Mouse (Mus musculus) liver, embryonic 12.5 days (tissue): ENCODE results near the gene Drg1. TPM values are rescaled to one million over a fixed set of nuclear protein-coding genes. Genes with fewer than 3 reads are reported as not detected.
A peak's percentile ranks its signal among the peaks of the same experiment; 100 is the strongest.
"Not testable (repeated sequence)": the region's sequence is repeated elsewhere in the genome, so short reads cannot be mapped to it uniquely, and the experiment has no call there.

ENCODE experiments used
- ATAC-seq: fragments of 200-750 bp; cut with Nextera tagmentation; 2 replicates; pipeline ENCODE4 v1.8.0; 2017; ENCODE audit warnings: moderate number of reproducible peaks, mild to moderate bottlenecking, moderate library complexity
- H3K27ac ChIP-seq: fragments of 300-500 bp; sonication (generic); 2 replicates; pipeline ENCODE4 v1.5.1; 2016; ENCODE audit warnings: mild to moderate bottlenecking
- H3K27me3 ChIP-seq: fragments of 300-500 bp; sonication (generic); replicated peaks from 2 replicates; pipeline ENCODE4 v1.6.1; 2016; ENCODE audit warnings: mild to moderate bottlenecking, moderate library complexity
- H3K36me3 ChIP-seq: fragments of 300-500 bp; sonication (generic); 2 replicates; pipeline ENCODE4 v1.6.1; 2016; ENCODE audit warnings: mild to moderate bottlenecking, moderate library complexity
- H3K4me1 ChIP-seq: fragments of 300-500 bp; sonication (generic); 2 replicates; pipeline ENCODE4 v1.6.1; 2016
- H3K4me2 ChIP-seq: fragments of 300-500 bp; sonication (generic); 2 replicates; pipeline ENCODE4 v1.6.1; 2016; ENCODE audit warnings: mild to moderate bottlenecking, moderate library complexity
- H3K4me3 ChIP-seq: fragments of 300-500 bp; sonication (generic); 2 replicates; pipeline ENCODE4 v1.5.1; 2016; ENCODE audit warnings: mild to moderate bottlenecking, moderate library complexity
- H3K9ac ChIP-seq: fragments of 300-500 bp; sonication (generic); 2 replicates; pipeline ENCODE4 v1.6.1; 2016; ENCODE audit warnings: mild to moderate bottlenecking, moderate library complexity
- H3K9me3 ChIP-seq: fragments of 300-500 bp; sonication (generic); replicated peaks from 2 replicates; pipeline ENCODE4 v1.6.1; 2016; ENCODE audit warnings: mild to moderate bottlenecking, moderate library complexity
- WGBS: fragments of 180-500 bp; shearing (Covaris S2); methylation state at CpG from one replicate; pipeline ENCODE4 v1.1.7; 2016; ENCODE audit not compliant: insufficient replicate concordance; 5-methylcytosine and 5-hydroxymethylcytosine counted together
- polyA plus RNA-seq: library from polyadenylated mRNA; unstranded; fragments of >200 nt; fragmentation: Nextera tagmentation; extraction: Ambion mirVana; gene quantifications from 2 replicates; pipeline ENCODE4 v1.2.1, GENCODE M21; 2016

Drg1 gene
- polyA plus RNA-seq, 1 experiment from 2014 or later = 169 TPM

DNA sequence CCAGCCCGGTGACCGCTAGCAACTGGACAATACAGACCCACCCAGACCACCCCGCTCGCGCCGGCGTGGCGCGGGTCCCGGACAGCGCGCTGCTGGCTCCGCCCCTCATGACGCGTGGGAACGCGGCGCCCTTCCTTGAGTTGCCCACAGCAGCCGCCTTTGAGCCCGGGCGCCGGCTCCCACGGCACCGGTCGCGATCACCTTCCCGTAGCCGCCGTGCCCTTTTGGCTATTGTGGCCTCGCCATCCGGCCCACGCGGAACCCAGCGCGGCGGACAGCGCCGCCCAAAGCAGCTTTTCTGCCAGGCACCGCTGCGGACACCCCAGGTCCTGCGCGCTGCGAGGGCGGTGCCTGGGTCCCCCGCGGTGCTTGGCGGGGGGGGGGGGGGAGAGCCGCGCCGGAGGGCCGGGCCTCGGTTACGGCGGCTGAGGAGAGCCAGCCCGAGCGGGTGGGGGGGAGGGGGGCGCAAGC lies 63.9 kb downstream of the Drg1 start, which contains the start of gene Eif4enif1:
Gene Eif4enif1, plus strand, starts transcription at position 162 of the 471 bp plus-strand sequence.
- Histone ChIP-seq H3K36me3 (peaks cover 28% of the 10 kb centered on the region), H3K4me2 (peak within 1 kb of the TSS; percentile 55), H3K27ac (peak within 1 kb of the TSS; percentile 55), H3K9ac (peak within 1 kb of the TSS; percentile 74), H3K4me3 (peak within 1 kb of the TSS; percentile 58), H3K9me3 (no peaks in the 10 kb centered on the region), H3K27me3 (no peaks in the 10 kb centered on the region), H3K4me1 (peaks cover 17% of the 10 kb centered on the region)
- ATAC-seq = peak; percentile 83
- WGBS = 0% methylated on average over 41 of the region's 57 CpGs

DNA sequence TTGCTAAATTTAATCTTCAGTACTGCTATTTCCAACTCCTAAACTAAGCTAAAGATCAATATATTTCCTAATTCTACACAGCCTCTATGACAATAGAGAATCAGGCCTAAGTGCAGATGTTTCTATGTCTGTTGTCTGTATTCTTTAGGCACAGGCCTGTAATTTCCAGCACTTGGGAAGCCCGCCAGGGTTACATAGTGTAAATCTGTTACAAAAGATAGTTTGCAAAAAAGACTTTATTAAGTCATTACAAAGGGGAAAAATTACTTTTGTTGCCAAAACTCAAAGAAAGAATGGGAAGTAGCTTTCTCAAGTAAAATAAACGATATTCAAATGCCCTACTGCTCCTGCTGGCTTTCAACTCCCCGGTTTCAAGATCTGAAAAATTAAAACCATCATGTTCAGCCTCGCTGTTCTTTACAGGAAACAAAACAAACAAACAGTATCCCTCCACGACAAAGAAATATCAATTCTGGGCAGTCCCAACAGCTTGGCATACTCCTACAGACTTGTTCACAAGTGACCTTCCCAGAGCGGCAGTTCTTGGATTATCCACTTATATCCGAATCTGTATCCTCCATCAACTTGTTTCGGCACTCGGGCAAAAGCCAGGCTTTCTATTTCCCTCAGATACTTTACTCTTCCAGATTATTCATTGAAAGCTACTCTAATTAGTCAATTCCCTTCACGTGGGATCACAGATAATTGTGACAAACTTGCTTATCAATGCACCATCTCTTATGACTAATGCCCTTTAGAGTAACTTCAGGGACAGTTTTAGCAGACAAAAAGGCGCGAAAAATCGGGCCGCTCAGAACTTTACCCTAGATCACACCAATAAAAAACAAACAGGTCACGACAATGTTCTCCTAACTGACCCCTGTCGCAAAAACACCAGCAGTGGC lies 64.6 kb downstream of the Drg1 start:
- peaks cover 21% of the 10 kb centered on the region for H3K36me3 ChIP-seq
- peak overlapping the region; percentile 55; the same call in 1 of the 2 replicates for H3K27ac ChIP-seq
- peaks cover 17% of the 10 kb centered on the region for H3K4me1 ChIP-seq
- no peaks in the 10 kb centered on the region for H3K9me3 ChIP-seq
- H3K4me2 ChIP-seq = peak overlapping the region; percentile 39
- H3K9ac ChIP-seq = peak overlapping the region; percentile 74
- 6% methylated on average over 16 of the region's 16 CpGs for WGBS
- no peaks in the 10 kb centered on the region for H3K27me3 ChIP-seq
- H3K4me3 ChIP-seq = peak overlapping the region; percentile 58
- ATAC-seq = peak; percentile 7

- H3K4me2 ChIP-seq, H3K4me3 ChIP-seq, H3K27me3 ChIP-seq, H3K9ac ChIP-seq, H3K27ac ChIP-seq, ATAC-seq, H3K9me3 ChIP-seq: not testable (repeated sequence)
- H3K4me1 ChIP-seq = peaks cover 13% of the 10 kb centered on the region
- peaks cover 12% of the 10 kb centered on the region for H3K36me3 ChIP-seq
- 81% methylated on average over 6 of the region's 7 CpGs for WGBS
Measured at GRCm38 (mm10) chr11:3200636-3201035, 65.6 kb downstream of the Drg1 start.

DNA sequence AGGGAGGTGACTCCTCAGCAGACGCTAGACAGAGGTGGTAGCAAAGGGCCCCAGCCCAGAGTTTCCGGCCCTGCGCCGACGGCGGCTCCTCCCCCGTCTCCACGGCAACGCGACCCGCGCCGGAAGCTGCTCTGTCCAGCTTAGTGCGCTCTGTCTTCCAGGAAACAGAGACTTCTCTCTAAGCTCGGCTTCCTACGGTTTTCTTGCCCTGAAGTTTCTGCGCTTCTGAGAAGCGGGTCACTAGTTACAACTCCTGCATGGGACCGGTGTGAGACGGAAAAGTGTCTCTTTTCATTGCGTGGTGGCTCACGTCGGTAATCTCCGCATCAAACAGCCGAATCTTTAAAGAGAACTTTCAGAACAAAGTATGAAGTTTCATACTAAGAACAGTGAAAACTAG lies 72.9 kb downstream of the Drg1 start, which contains the start of gene Sfi1:
Gene Sfi1, minus strand, starts transcription at position 101 of the 400 bp plus-strand sequence.
- Histone ChIP-seq H3K9ac (no peak within 1 kb of the TSS), H3K27ac (no peak within 1 kb of the TSS), H3K4me3 (no peak within 1 kb of the TSS), H3K4me1 (no peaks in the 10 kb centered on the region), H3K27me3 (no peaks in the 10 kb centered on the region), H3K36me3 (no peaks in the 10 kb centered on the region), H3K9me3 (no peaks in the 10 kb centered on the region), H3K4me2 (no peak within 1 kb of the TSS)
- 78% methylated on average over 25 of the region's 25 CpGs for WGBS
- no peak for ATAC-seq

DNA sequence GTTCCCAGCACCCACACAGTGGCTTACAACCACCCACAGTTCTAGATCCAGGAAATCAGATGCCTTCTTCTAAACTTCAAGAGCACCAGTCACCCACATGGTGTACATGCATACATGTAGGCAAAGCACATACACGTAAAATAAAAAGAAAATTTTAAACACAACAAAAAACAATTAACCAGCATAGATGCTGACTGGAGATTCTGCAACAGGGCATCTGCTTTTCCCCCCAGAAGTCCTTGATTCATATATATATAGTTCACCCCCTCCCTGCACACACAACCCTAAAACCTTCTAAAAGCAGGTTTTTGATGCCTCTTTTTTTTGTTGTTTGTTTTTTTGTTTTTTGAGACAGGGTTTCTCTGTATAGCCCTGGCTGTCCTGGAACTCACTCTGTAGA lies 83.5 kb downstream of the Drg1 start:
- WGBS = 52% methylated on average over 1 of the region's 1 CpGs

GRCm38 (mm10) chr11:3181971-3182370 lies 84.2 kb downstream of the Drg1 start:
- H3K9ac ChIP-seq, H3K36me3 ChIP-seq, H3K4me3 ChIP-seq, H3K9me3 ChIP-seq, H3K4me2 ChIP-seq, H3K4me1 ChIP-seq, H3K27me3 ChIP-seq, ATAC-seq, H3K27ac ChIP-seq: not testable (repeated sequence)
- 35% methylated on average over 1 of the region's 1 CpGs for WGBS

More for the DNA sequence above, 83.5 kb downstream of the Drg1 start:
- H3K4me2 ChIP-seq, H3K9ac ChIP-seq, ATAC-seq, H3K36me3 ChIP-seq, H3K4me3 ChIP-seq, H3K27ac ChIP-seq, H3K9me3 ChIP-seq, H3K27me3 ChIP-seq, H3K4me1 ChIP-seq: not testable (repeated sequence)

DNA sequence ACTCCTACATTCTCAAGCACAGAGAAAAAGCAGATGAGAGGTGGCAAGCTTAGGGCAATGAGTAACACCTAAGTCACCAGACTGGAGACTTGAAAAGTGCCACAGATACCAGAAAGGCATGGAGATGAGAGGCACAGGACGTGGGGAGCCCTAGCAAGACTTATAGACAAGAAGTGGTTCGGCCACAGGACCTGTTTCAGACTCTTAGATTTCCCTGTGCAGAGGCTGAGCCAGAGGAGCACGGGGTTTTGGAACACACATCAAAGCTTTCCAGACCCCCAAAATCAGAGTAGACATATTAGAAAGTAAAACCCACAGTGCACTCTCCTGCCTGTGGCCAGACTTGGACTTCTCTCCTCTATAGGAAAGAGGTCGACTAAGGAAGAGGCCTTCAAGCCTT lies 85.0 kb downstream of the Drg1 start:
- not testable (repeated sequence) for H3K4me2 ChIP-seq, H3K9me3 ChIP-seq, H3K4me3 ChIP-seq, H3K4me1 ChIP-seq, H3K36me3 ChIP-seq, H3K27me3 ChIP-seq, H3K9ac ChIP-seq, H3K27ac ChIP-seq, ATAC-seq
- 37% methylated on average over 4 of the region's 4 CpGs for WGBS

GRCm38 (mm10) chr11:3180510-3181160 lies 85.6 kb downstream of the Drg1 start:
- WGBS = 60% methylated on average over 6 of the region's 6 CpGs
- H3K27me3 ChIP-seq, H3K4me2 ChIP-seq: not testable (repeated sequence)

GRCm38 (mm10) chr11:3179726-3180092 lies 86.5 kb downstream of the Drg1 start:
- not testable (repeated sequence) for H3K4me2 ChIP-seq, H3K9me3 ChIP-seq, H3K4me3 ChIP-seq, H3K27me3 ChIP-seq, H3K9ac ChIP-seq, ATAC-seq, H3K4me1 ChIP-seq, H3K36me3 ChIP-seq, H3K27ac ChIP-seq
- 79% methylated on average over 7 of the region's 7 CpGs for WGBS

More at GRCm38 (mm10) chr11:3180510-3181160, 85.6 kb downstream of the Drg1 start:
- H3K9me3 ChIP-seq, ATAC-seq, H3K4me1 ChIP-seq, H3K27ac ChIP-seq, H3K4me3 ChIP-seq, H3K36me3 ChIP-seq, H3K9ac ChIP-seq: not testable (repeated sequence)

DNA sequence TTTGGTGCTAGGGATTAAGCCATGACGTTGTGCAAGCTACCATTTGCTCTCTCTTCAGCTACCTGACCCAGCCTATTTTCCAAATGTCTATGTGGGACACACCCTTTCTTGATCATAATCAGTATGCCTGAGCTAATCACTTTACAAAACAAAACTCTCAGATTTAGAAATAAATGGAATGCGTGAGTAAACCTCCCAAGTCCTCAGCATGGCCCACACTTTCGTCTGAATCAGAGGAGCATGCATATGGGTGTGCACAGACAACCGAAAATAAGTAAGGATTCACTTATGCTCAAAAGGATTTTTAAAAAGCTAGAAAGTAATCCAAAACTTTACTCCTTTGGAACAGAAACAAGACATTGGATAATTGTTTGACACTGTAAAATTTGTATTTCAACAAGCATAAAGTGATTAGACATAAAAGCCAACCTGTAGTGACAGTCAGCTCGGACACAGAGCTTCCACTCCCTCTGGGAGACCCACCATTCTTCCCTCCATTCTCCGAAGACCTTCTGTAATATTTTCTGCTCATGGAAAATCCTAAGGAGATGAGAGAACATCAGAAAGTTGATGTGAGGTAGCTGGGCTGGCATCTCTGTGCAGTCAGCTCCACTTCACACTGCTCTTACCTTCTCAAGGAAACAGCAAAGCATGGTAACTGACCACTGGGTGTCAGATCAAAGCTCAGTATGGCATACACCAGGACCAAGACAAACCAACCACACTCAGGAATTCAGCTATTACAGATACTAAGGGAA lies 87.1 kb downstream of the Drg1 start:
- H3K4me2 ChIP-seq, H3K36me3 ChIP-seq, H3K9ac ChIP-seq, H3K9me3 ChIP-seq, H3K27ac ChIP-seq, H3K27me3 ChIP-seq, ATAC-seq, H3K4me1 ChIP-seq, H3K4me3 ChIP-seq: not testable (repeated sequence)
- 71% methylated on average over 6 of the region's 6 CpGs for WGBS

DNA sequence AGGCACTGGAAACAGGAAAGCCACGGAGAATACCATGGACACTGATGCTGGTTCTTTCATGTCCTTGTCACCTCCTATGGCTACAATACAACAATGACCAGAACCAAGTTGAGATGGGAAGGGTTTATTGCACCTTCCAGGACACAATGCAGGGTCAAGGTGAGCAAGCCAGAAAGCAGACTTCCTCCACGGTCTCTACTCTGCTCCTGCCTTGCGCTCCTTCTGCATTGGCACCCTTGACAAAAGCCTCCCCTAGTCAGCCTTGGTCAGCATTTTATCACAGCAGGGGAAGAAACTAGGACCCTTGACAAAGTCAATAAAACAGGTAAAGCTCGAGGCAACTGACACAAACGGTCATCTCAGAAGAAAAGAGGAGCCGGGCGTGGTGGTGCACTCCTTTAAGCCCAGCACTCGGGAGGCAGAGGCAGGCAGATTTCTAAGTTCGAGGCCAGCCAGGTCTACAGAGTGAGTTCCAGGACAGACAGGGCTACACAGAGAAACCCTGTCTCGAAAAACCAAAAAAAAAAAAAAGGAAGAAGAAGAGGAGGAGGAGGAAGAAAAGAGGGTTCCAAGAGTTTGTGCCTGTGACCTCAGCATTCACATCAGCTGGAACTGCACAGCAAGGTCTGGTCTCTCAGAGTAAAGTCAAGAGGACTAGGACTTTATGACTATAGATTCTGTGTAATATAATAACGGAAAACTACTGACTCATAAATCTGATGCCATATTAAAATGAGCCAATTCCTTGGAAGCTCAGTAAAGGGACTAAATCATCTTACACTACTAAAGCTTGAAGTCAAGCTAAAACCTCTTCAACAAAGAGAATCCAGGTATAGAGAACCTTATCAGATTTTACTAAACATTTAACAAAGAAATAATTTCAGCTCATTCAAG lies 92.5 kb downstream of the Drg1 start:
- ATAC-seq = peak; percentile 46
- not testable (repeated sequence) for H3K36me3 ChIP-seq, H3K4me2 ChIP-seq, H3K27me3 ChIP-seq, H3K27ac ChIP-seq, H3K4me3 ChIP-seq, H3K4me1 ChIP-seq, H3K9ac ChIP-seq, H3K9me3 ChIP-seq
- 72% methylated on average over 11 of the region's 11 CpGs for WGBS
